Mouse (Mus musculus): ENCODE results near the gene Medag.

Gene Medag

DNA sequence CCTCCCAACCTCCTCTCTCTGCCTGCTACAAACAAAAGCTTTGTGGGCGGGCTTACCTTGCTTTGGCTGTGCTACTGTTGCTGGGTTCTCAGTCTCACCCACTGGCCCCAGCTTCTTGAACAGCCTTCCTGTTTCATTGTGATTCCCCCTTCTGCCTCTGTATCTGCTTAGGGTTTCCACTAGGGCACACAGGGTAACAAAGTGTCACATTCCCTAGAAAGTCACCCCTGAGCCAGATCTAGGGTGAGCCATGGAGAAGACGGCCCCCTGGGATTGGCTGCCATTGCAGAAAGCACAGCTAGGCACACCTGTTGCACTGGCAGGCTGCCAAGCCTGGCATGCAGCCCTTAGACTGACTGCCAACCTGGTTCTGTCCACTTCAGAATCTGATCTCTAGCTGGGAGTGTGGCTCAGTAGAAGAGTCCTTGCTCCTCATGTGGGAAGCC is 17.3 kb downstream of the Medag start:
- no peak for DNase-seq (ENCODE audit: extremely low spot score, low spot score)

DNA sequence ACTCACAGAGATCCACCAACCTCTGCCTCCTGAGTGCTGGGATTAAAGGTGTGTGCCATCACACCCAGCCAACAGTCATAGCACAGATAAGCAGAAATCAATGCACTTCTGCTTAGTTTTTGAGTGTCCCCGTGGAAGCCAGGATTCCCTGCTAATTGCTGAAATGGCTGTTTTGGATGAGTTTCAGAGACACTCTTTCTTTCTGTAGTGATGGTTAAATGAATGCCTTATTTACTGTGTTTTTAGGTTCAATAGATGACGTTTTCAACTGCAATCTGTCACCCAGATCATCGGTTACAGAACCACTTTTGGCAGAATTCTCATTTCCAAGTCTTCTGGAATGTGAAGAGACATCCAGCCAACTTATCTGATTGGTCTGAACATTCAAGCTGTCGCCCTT is 18.0 kb downstream of the Medag start:
- DNase-seq (ENCODE audit: extremely low spot score, low spot score) = no peak

DNA sequence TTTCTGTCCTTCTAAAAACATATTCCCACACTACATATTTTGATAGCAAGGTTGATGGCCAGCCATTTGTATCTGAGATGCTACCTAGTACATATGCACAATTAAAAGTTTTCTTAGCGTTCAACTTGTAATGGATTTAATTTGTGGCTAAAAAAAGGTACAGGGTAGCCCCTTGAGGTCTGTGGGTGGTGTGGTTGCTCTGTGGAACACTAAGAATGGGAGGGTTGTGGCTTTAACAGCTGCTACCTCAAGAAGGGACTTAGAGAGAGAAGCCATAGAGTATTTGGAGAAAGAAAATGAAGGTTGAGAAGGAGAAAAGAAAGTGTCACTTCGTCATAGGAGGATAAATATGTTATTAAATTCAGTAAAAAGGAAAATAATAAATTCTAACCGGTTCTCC is 19.4 kb downstream of the Medag start:
- no peak for DNase-seq (ENCODE audit: extremely low spot score, low spot score)

DNA sequence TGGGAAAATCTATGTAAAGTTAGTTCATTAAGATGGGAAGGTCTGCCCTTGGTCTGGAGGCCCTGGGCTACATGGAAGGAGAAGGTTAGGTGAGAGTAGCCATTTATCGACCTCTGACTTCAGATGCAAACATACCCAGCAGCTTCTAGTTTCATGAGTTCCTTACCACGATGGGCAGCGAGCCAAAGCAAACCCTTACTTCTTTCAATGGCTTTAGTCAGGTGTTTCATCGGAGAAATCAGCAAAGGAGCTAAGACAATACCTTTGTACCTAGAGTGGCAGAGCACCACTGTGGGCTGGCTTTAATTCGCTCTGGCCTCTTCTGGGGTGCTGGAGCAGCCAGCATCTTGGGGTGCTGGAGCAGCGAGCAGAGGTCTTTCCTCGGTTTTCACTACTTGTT is 22.1 kb downstream of the Medag start:
- DNase-seq (ENCODE audit: extremely low spot score, low spot score) = no peak

DNA sequence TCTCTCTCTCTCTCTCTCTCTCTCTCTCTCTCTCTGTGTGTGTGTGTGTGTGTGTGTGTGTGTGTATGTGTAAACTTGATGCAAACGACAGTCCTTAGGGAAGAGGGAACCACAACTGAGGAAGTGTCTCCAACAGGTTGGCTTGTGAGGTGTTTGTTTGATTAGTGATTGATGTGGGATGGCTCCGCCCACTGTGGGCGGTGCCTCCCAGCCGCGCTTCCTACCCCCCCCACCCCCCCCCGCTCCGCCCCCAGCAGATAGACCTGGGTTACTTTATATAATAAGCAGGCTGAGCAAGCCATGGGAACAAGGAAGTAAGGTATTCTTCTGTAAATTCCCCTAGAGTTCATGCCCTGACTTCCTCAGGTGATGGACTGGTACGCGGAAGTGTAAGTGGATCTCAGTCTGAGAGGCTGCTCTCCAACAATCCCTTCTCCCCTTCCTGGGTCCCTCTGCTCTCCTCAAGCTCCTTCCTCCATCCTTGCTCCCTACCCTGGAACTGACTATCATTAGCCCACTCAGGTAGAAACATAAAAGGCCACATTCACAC is 22.7 kb downstream of the Medag start:
- DNase-seq (ENCODE audit: extremely low spot score, low spot score) = no peak

- DNase-seq (ENCODE audit: extremely low spot score, low spot score) = no peak
Measured at GRCm38 (mm10) chr5:149436541-149436940, 25.0 kb downstream of the Medag start.

DNA sequence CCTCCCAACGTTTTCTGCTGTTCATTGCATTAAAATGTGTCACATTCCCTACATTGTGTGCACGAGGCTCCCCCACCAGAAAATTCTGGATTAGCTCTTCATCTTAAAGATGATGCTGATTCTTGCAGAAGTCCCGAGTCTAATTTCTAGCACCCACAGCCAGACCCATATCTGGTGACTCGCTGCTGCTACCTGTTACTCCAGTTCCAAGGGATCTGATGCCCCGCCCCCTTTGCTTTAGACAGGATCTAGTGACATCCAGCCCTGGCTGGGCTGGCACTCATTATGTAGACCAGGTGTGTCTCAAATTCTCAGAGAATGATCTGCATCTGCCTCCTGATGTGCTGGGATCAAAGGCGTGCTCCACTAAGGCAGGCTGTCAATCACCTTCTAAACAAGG is 25.6 kb downstream of the Medag start:
- DNase-seq (ENCODE audit: extremely low spot score, low spot score) = no peak

DNA sequence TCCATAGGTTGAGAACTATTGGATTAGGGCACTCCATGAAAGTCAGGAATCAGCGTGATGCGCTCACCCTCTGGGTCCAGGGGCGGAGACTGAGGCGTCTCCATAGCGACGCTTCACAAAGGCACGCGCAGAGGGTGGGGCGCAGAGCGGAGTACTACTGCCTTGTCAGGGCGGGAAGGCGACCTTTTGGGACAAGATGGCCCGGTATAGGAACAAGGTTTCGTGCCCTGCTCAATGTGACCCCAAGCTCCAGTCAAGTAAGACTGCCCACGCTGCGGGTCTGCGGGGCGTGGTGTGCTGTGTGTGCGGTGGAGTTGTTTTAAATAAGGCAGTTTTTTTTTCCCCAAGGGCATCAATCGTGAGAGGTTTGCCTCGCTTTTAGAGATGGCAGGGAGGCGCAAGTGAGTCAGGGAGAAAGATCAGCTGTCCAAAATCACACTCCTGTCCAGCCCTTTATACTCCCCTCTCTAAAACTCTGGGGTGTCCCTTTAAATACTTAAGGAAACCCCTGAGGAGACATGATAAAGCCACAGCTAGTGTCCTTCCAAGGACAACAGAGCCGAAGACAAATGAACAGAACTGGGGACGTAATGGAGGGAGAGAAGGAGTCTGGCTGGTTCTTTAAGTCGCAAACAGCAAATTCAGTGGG is 28.1 kb downstream of the Medag start, which contains the start of gene Tex26:
TSS of gene Tex26 (plus strand) at position 130 of the 649 bp plus-strand sequence.
- peak; percentile 84 for DNase-seq (ENCODE audit: extremely low spot score, low spot score)

DNA sequence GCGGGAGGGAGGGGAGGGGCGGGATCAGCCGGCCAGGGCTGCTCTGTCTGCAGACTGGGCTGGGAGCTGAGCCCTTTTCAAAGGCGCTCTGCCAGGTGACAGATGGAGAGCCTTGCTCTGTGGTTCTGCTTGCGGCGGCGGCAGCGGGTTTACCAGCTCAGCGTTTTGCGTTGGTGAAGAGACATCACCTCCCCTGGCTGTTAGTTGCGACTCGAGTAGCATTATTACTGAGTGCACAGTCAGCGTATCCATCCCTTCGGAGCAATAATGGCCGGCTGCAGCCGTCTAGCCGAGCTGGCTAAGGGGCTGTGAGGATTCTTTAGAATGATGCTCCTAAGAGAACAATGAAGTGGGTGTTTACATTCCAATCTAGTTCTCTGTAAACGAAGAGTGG is 28.6 kb downstream of the Medag start:
- DNase-seq (ENCODE audit: extremely low spot score, low spot score) = peak; percentile 69

- DNase-seq (ENCODE audit: extremely low spot score, low spot score) = no peak
Measured at GRCm38 (mm10) chr5:149441646-149442276, 30.2 kb downstream of the Medag start.

DNA sequence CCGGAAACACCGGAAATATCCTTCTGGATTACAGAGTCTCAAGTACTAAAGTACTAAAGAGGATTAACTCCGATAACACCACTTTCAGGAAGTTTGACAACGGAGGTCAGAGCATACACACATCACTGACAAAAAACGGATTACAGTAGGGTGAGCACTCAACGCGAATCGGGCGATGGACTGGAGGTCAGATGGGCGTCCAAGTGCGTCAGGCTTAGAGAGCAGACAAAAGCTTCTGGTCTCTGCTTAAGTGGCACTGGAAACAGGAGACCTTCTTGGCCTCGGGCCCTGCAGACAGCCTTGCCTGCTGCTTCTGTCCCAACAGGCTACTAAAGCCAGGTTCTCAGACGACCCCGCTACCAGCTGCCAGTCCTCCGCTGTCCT is 30.7 kb downstream of the Medag start:
- no peak for DNase-seq (ENCODE audit: extremely low spot score, low spot score)

DNA sequence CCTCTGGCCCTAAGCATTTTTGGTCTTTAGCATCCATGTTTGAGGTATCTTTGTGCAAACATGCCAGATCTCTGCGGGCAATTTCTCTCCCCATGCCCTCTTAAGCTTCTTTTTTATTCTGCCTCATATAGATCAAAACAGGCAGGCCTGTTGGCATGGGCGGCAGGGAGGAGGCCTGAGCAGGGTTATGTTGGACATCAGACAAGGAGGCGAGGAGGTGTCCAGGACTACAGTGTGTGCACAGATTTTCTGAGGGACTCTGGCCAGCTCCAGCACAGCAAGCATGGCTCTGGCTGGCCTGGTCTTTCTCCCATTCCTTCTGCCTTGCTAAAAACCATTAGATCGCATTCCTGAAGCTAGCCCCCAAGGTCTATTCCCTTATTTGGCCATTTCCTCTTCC is 32.9 kb downstream of the Medag start:
- no peak for DNase-seq (ENCODE audit: extremely low spot score, low spot score)

DNA sequence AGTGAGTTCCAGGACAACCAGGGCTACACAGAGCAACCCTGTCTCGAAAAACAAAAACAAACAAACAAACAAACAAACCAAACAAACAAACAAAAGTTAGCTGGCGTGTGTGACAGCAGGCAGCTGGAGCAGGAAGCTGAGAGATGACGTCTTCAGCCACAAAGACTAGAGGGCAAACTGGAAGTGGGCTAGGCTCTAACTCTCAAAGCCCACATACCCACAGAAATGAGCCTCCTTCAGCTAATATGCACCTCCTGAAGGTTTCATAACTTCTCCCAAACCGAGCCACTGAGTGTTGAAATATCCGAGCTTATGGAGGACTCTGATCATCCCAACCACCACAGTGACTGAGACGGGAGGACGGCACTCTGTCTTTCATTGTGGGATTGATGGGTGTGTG is 34.9 kb downstream of the Medag start:
- no peak for DNase-seq (ENCODE audit: extremely low spot score, low spot score)

DNA sequence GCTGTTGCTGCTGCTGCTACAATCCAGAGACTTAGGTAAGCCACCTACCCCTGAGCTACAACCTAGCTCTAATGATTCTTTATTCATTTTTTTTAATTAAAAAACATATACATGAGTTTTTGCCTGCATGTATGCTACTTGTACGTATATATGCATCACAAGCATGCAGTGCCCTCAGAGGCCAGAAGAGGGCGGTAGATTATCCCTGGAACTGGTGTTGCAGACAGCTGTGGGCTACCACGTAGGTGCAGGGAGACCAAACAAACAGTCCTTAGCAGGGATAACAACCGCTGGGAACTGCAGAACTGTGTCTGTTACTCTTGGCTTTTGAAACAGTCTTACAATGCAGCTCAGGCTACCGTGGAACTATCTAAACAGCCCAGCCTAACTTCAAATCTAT is 36.2 kb downstream of the Medag start:
- DNase-seq (ENCODE audit: extremely low spot score, low spot score) = no peak

DNA sequence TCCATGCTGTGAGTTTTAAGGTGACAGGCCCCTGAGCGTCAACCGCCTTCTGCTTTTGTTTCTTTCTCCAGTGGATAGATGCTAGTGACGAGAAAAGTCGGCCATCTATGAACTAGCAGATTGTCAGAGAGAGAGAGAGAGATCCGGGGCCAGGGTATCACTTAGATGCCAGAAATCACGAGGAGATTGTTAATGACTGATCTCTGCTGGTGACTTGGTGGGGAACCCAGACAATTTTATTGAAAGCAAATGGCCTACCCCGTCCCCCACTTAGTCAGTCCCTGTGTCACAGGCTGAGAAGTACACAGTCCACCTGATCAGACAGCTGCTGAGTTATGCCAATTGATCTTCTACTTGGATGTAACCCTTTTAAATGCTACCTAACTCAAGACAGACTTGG is 37.9 kb downstream of the Medag start:
- no peak for DNase-seq (ENCODE audit: extremely low spot score, low spot score)

DNA sequence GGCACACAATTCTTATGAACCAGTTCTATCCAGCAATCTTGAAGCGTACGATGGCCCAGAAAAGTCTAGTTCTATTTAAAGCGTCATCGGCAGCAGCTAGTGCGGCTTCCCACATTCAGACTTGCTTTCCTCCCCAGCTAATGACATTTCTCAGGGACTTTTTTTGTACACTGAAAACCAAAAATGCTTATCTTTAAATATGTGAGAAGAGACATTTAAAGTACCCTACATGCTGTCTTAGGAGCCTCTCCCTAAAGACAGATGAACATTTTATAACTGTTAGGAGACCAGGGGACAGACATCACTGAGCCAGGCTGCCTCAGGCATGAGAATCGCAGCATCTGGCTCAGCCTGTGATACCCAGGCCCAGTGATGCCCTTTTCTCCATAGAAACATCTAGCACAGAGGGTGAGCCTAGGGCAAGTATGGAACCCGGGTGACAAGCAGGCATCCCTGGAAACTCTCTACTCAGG is 39.7 kb downstream of the Medag start:
- DNase-seq (ENCODE audit: extremely low spot score, low spot score) = no peak

DNA sequence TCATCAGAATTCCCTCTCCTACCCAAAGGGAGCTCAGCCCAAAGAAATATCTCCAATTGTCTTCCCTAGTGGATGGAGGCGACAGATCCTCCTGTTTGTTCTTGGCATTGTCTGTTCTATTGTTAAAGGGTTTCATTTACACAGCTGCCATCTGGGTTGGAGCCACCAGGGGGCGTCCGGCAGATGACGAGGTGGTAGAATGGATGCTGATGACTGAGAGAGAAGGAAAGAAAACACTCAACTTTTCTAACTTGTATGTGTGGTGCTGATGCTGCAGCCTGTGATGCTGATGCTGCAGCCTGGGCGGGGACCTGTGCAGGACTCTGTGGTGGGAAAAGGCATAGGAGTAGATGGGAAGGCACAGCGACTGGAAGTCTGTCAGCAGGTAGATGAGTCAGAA is 42.7 kb downstream of the Medag start:
- peak; percentile 75 for DNase-seq (ENCODE audit: extremely low spot score, low spot score)

DNA sequence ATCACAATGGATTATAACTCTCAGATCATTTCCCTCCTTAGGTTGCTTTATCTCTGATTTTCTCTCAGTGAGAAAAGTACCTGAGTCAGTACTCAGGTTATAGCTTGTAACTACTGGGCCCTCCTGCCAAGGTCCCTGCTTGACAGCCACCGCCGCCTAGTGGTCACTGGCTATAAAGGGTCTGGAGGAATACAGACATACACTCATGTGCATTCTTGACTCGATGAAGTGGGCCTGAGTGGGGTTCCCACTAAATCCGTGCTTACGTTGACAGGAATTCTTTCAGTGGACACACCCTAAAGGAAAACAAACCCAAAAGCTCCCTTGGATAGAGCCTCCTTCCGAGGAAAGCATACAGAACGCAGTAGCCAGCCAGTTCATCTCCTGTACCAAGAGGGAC is 45.0 kb downstream of the Medag start:
- DNase-seq (ENCODE audit: extremely low spot score, low spot score) = no peak

DNA sequence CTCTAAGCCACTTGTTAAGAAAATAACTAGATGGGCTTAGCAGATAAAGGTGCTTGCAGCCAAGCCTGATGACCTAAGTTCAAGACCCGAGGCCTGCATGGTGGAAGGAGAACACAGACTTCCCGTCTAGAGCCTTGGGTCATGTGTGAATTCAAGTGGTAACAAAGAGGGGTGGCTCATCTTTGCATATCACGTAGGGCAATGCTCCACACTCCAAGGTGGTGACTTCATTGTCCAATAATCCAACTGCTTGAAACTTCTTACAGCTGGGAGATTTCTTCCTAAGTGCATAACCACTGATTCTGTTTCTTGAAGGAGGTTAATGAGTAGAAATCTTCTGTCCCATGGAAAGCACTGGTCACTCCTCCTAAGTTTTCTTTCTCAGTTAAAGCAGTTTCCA is 50.5 kb downstream of the Medag start:
- DNase-seq (ENCODE audit: extremely low spot score, low spot score) = no peak

DNA sequence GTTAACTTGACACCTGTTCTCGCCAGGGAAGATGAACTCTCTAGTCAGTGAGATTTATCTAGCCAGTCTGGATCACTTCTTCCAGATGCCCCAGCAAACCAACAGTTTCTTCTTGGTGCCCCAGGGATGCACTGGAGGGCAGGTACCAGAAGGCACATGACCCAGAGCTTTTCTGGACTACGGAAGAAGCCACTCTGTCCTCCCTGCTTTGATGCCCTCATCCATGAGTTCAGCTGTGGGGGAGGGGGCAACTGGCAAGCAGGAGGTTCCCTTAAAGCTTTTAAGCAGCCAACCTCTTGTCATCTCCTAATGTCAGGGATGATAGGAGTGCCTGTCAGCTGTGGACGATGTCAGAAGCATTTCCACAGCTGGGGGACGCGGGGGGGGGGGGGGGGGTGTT is 53.8 kb downstream of the Medag start:
- no peak for DNase-seq (ENCODE audit: extremely low spot score, low spot score)

DNA sequence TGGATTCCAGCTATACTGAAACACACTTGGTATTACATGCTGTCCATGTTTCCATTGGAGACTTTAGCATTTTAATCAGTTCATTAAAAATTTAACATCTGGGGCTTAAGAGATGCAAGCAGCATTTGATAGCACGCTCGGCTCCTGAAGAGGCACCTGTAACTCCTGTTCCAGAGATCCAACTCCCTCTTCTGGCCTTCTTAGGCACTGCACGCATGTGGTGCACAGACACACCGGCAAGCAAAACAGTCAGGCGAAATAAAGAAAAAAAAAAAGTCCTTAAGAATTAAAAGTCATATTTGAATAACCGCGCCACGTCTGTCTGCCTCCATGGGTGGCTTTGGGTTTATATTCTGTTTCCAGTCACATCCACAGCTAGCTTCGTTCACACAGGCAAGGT is 62.6 kb downstream of the Medag start:
- no peak for DNase-seq (ENCODE audit: extremely low spot score, low spot score)

GRCm38 (mm10) chr5:149474701-149475468 is 63.3 kb downstream of the Medag start:
- DNase-seq (ENCODE audit: extremely low spot score, low spot score) = no peak

All from neural tube, embryonic 10.5 days (tissue).